Mouse (Mus musculus): ENCODE measurements around the gene Garnl3.

Garnl3 gene

GRCm38 (mm10) chr2:33086671-33087363 lies 44.6 kb downstream of the Garnl3 start:
- no peak for DNase-seq (ENCODE audit: low read depth)

GRCm38 (mm10) chr2:33086016-33086596 lies 45.3 kb downstream of the Garnl3 start:
- DNase-seq (ENCODE audit: low read depth), result no peak

GRCm38 (mm10) chr2:33084221-33084620 lies 47.2 kb downstream of the Garnl3 start:
- no peak for DNase-seq (ENCODE audit: low read depth)

- no peak for DNase-seq (ENCODE audit: low read depth)
These were observed 51.3 kb downstream of the Garnl3 start for GRCm38 (mm10) chr2:33080166-33080565.

GRCm38 (mm10) chr2:33077252-33077651 lies 54.2 kb downstream of the Garnl3 start:
- DNase-seq (ENCODE audit: low read depth), result peak; percentile 32

GRCm38 (mm10) chr2:33074931-33075330 lies 56.5 kb downstream of the Garnl3 start:
- DNase-seq (ENCODE audit: low read depth), result no peak

GRCm38 (mm10) chr2:33074188-33074587 lies 57.3 kb downstream of the Garnl3 start:
- no peak for DNase-seq (ENCODE audit: low read depth)

- no peak for DNase-seq (ENCODE audit: low read depth)
These were observed 59.1 kb downstream of the Garnl3 start for GRCm38 (mm10) chr2:33072333-33072732.

- DNase-seq (ENCODE audit: low read depth), result no peak
These were observed 65.8 kb downstream of the Garnl3 start for GRCm38 (mm10) chr2:33065610-33066009.

GRCm38 (mm10) chr2:33062744-33063143 lies 68.7 kb downstream of the Garnl3 start:
- DNase-seq (ENCODE audit: low read depth), result no peak

- no peak for DNase-seq (ENCODE audit: low read depth)
These were observed 72.5 kb downstream of the Garnl3 start for GRCm38 (mm10) chr2:33058926-33059325.

GRCm38 (mm10) chr2:33057514-33057913 lies 73.9 kb downstream of the Garnl3 start:
- no peak for DNase-seq (ENCODE audit: low read depth)

GRCm38 (mm10) chr2:33053966-33054365 lies 77.5 kb downstream of the Garnl3 start:
- no peak for DNase-seq (ENCODE audit: low read depth)

- DNase-seq (ENCODE audit: low read depth), result no peak
These were observed 84.1 kb downstream of the Garnl3 start for GRCm38 (mm10) chr2:33047360-33047759.

GRCm38 (mm10) chr2:33046919-33047318 lies 84.5 kb downstream of the Garnl3 start:
- no peak for DNase-seq (ENCODE audit: low read depth)

- no peak for DNase-seq (ENCODE audit: low read depth)
These were observed 85.6 kb downstream of the Garnl3 start for GRCm38 (mm10) chr2:33045899-33046298.

- no peak for DNase-seq (ENCODE audit: low read depth)
These were observed 88.7 kb downstream of the Garnl3 start for GRCm38 (mm10) chr2:33042781-33043180.

GRCm38 (mm10) chr2:33041571-33041970 lies 89.9 kb downstream of the Garnl3 start:
- DNase-seq (ENCODE audit: low read depth), result no peak

- DNase-seq (ENCODE audit: low read depth), result no peak
These were observed 94.0 kb downstream of the Garnl3 start for GRCm38 (mm10) chr2:33037429-33037828.

GRCm38 (mm10) chr2:33035297-33035696 lies 96.2 kb downstream of the Garnl3 start:
- DNase-seq (ENCODE audit: low read depth), result no peak

GRCm38 (mm10) chr2:33033281-33033680 lies 98.2 kb downstream of the Garnl3 start:
- DNase-seq (ENCODE audit: low read depth), result no peak

GRCm38 (mm10) chr2:33032391-33033062 lies 98.9 kb downstream of the Garnl3 start:
- DNase-seq (ENCODE audit: low read depth), result no peak

GRCm38 (mm10) chr2:33025040-33025439 lies 106.4 kb downstream of the Garnl3 start:
- DNase-seq (ENCODE audit: low read depth), result no peak
